Mouse (Mus musculus) MN1 (cell line): ENCODE results near the gene Socs2.

Source experiments
- DNase-seq: peaks from one replicate; pipeline ENCODE4 v3.0.0-alpha.2; 2016; ENCODE audit warnings: low spot score

Socs2 gene

GRCm38 (mm10) chr10:95416685-95417495 is at the start of gene Socs2:
TSS of gene Socs2 (minus strand) at chr10:95417180.
- DNase-seq, result peak; percentile 98

- no peak for DNase-seq
These were observed 48.5 kb upstream of the Socs2 start for GRCm38 (mm10) chr10:95465485-95465896.

GRCm38 (mm10) chr10:95464527-95464926 is 47.5 kb upstream of the Socs2 start:
- peak; percentile 34 for DNase-seq

GRCm38 (mm10) chr10:95462231-95462630 is 45.3 kb upstream of the Socs2 start:
- no peak for DNase-seq

GRCm38 (mm10) chr10:95461053-95461553 is 44.1 kb upstream of the Socs2 start:
- no peak for DNase-seq

GRCm38 (mm10) chr10:95458050-95458806 is 41.2 kb upstream of the Socs2 start:
- DNase-seq, result no peak

GRCm38 (mm10) chr10:95457367-95458049 is 40.5 kb upstream of the Socs2 start:
- DNase-seq, result peak; percentile 48

- DNase-seq, result no peak
These were observed 39.1 kb upstream of the Socs2 start for GRCm38 (mm10) chr10:95456103-95456502.

GRCm38 (mm10) chr10:95453282-95453681 is 36.3 kb upstream of the Socs2 start:
- no peak for DNase-seq

GRCm38 (mm10) chr10:95449033-95449432 is 32.1 kb upstream of the Socs2 start:
- DNase-seq, result no peak

- DNase-seq, result no peak
These were observed 31.0 kb upstream of the Socs2 start for GRCm38 (mm10) chr10:95447954-95448353.

- peak; percentile 40 for DNase-seq
These were observed 28.4 kb upstream of the Socs2 start for GRCm38 (mm10) chr10:95445104-95446056.

GRCm38 (mm10) chr10:95442334-95442733 is 25.4 kb upstream of the Socs2 start:
- no peak for DNase-seq

- DNase-seq, result no peak
These were observed 23.6 kb upstream of the Socs2 start for GRCm38 (mm10) chr10:95440566-95440965.

- DNase-seq, result no peak
These were observed 22.8 kb upstream of the Socs2 start for GRCm38 (mm10) chr10:95439718-95440339.

GRCm38 (mm10) chr10:95438941-95439340 is 22.0 kb upstream of the Socs2 start:
- DNase-seq, result no peak

GRCm38 (mm10) chr10:95430271-95430670 is 13.3 kb upstream of the Socs2 start:
- no peak for DNase-seq

GRCm38 (mm10) chr10:95429111-95429510 is 12.1 kb upstream of the Socs2 start:
- DNase-seq, result no peak

- no peak for DNase-seq
These were observed 9.5 kb upstream of the Socs2 start for GRCm38 (mm10) chr10:95426207-95427115.

- no peak for DNase-seq
These were observed 5.7 kb upstream of the Socs2 start for GRCm38 (mm10) chr10:95422681-95423080.
